30 mouse cellular contexts compared by ENCODE assay signal in genomic region chr17:47997806-47998205, GRCm38 (mm10). TPM values are rescaled to one million over a fixed set of nuclear protein-coding genes. Genes with fewer than 3 reads are reported as not detected.
DNase-seq lines count a peak whose midpoint lies in the region; ATAC-seq and TF ChIP-seq lines count a peak whose summit lies in the region.
"Had no signal": no experiment of that assay in that cellular context is flagged by ENCODE, and none has a peak within 500 bp of the region (broad histone marks: within the 10 kb centered on the region; RNA-seq: fewer than 3 reads in every experiment).

No protein-coding gene starts in this region.

- no peak for TF ChIP-seq CTCF in lung, postnatal 0 days (IDR thresholded peaks at IDR 0.05)

- no peak for DNase-seq in kidney, postnatal 4 days
- DNase-seq in lung, postnatal 0 days (ENCODE audit: low spot score) = peak; percentile 39
- DNase-seq in lung, postnatal 25 days (ENCODE audit: low spot score) = no peak
- DNase-seq in embryo, embryonic 10.5 days (ENCODE audit: low spot score) = peak; percentile 75
- peak; percentile 59 for DNase-seq in embryo, embryonic 11 days
- no peak for DNase-seq in thymus, postnatal 10 days (ENCODE audit: low spot score in 2 of 2)
- DNase-seq: adrenal gland, adult 2 months; adrenal gland, postnatal 14 days; cerebellum, adult 11 months; cerebellum, adult 2 months; cerebellum, adult 9-11 months; cerebellum, postnatal 25 days; gastrocnemius, adult 2 months; gastrocnemius, postnatal 14 days; heart, adult 11 months; heart, postnatal 10 days; heart, postnatal 36 days had no signal

- no peak for TF ChIP-seq EP300 in lung, postnatal 0 days (IDR thresholded peaks at IDR 0.05)

- no peaks in the 10 kb centered on the region for H3K9me3 ChIP-seq in kidney, embryonic 15.5 days (replicated peaks)
- H3K9me3 ChIP-seq in lung, postnatal 0 days (ENCODE audit: low read length) = no peaks in the 10 kb centered on the region
- H3K9me3 ChIP-seq: forebrain, embryonic 10.5 days; forebrain, embryonic 13.5 days; heart, embryonic 12.5 days; heart, embryonic 15.5 days had no signal

- H3K9ac ChIP-seq in kidney, embryonic 15.5 days = no peak overlapping the region
- H3K9ac ChIP-seq in lung, postnatal 0 days (replicated peaks; ENCODE audit: low read depth) = no peak overlapping the region
- H3K9ac ChIP-seq: forebrain, embryonic 13.5 days; heart, embryonic 12.5 days; heart, embryonic 15.5 days; hindbrain, embryonic 14.5 days had no signal

- H3K27ac ChIP-seq in kidney, embryonic 15.5 days = 0 out of 2 replicates have a peak overlapping the region, but pooled peaks have one; percentile 13
- H3K27ac ChIP-seq in lung, postnatal 0 days (ENCODE audit: low read length) = no peak overlapping the region
- H3K27ac ChIP-seq: forebrain, embryonic 13.5 days; gastrocnemius, adult 2 months; heart, embryonic 15.5 days; hindbrain, embryonic 14.5 days had no signal

- no peaks in the 10 kb centered on the region for H3K36me3 ChIP-seq in kidney, embryonic 15.5 days
- H3K36me3 ChIP-seq in lung, postnatal 0 days (ENCODE audit: insufficient read depth, low read length) = no peaks in the 10 kb centered on the region
- H3K36me3 ChIP-seq: forebrain, embryonic 10.5 days; heart, embryonic 12.5 days; heart, embryonic 15.5 days had no signal

- peaks cover 4% of the 10 kb centered on the region for H3K27me3 ChIP-seq in kidney, embryonic 15.5 days
- no peaks in the 10 kb centered on the region for H3K27me3 ChIP-seq in lung, postnatal 0 days (replicated peaks; ENCODE audit: insufficient read depth, low read length)
- H3K27me3 ChIP-seq: heart, embryonic 12.5 days; heart, embryonic 15.5 days had no signal

- ATAC-seq in kidney, embryonic 15.5 days (replicated peaks; ENCODE audit: low FRiP score) = no peak
- ATAC-seq in lung, postnatal 0 days = no peak
- ATAC-seq: CD4-positive, CD25-positive, alpha-beta regulatory T cell, adult 4 months; forebrain, embryonic 13.5 days; forebrain, embryonic 16.5 days had no signal

- WGBS in kidney, embryonic 15.5 days = 38% methylated on average over 3 of the region's 3 CpGs
- 21% methylated on average over 3 of the region's 3 CpGs for WGBS in lung, postnatal 0 days

- H3K4me3 ChIP-seq in kidney, embryonic 15.5 days (replicated peaks) = no peak overlapping the region
- no peak overlapping the region for H3K4me3 ChIP-seq in lung, postnatal 0 days (ENCODE audit: low read depth, low read length)
- H3K4me3 ChIP-seq: forebrain, embryonic 10.5 days; forebrain, embryonic 13.5 days; gastrocnemius, adult 2 months; heart, embryonic 12.5 days; heart, embryonic 15.5 days had no signal

- H3K4me1 ChIP-seq in kidney, embryonic 15.5 days = peaks cover 40% of the 10 kb centered on the region
- H3K4me1 ChIP-seq in lung, postnatal 0 days (ENCODE audit: insufficient read depth, low read depth, low read length) = peaks cover 5% of the 10 kb centered on the region; the same call in 1 of the 2 replicates

- H3K4me2 ChIP-seq in kidney, embryonic 15.5 days = no peak overlapping the region
- no peak overlapping the region for H3K4me2 ChIP-seq in lung, postnatal 0 days (replicated peaks; ENCODE audit: low read depth, low read length)
- H3K4me2 ChIP-seq: forebrain, embryonic 13.5 days; heart, embryonic 12.5 days; heart, embryonic 15.5 days; hindbrain, embryonic 14.5 days had no signal

RNA-seq across cellular contexts. Expression of gene 1700122O11Rik, which starts 40.3 kb away (rescaled TPM):
- polyA plus RNA-seq in kidney, embryonic 15.5 days (2015; fragmentation: Nextera tagmentation; extraction: Ambion mirVana) = not detected in 2 replicates
- not detected in 2 replicates for polyA plus RNA-seq in lung, postnatal 0 days (2015; fragmentation: Nextera tagmentation; extraction: Ambion mirVana)
- polyA plus RNA-seq: adrenal gland, adult 2 months; C2C12; CD4-positive, CD25-positive, alpha-beta regulatory T cell, adult 4 months; cerebellum, adult 2 months; embryonic facial prominence, embryonic 11.5 days; embryonic facial prominence, embryonic 14.5 days; forebrain, embryonic 10.5 days; forebrain, embryonic 13.5 days; forebrain, embryonic 16.5 days; heart, embryonic 12.5 days; heart, embryonic 15.5 days; hindbrain, embryonic 11.5 days; hindbrain, embryonic 14.5 days; intestine, embryonic 14.5 days had no signal

Comparison
In these comparisons a context has a peak if more than half of its experiments do, and no peak if none do; other contexts are left out.
1. DNase-seq: peak in lung, postnatal 0 days (single experiment), embryo, embryonic 10.5 days (single experiment) and embryo, embryonic 11 days (single experiment); none in kidney, postnatal 4 days (0 of 2), lung, postnatal 25 days (single experiment) and thymus, postnatal 10 days (0 of 2).